ENCODE assay signal across 25 mouse cellular contexts in genomic region chr10:67021494-67021893, GRCm38 (mm10).
"Had no signal": no experiment of that assay in that cellular context is flagged by ENCODE, and none has a peak within 500 bp of the region (broad histone marks: within the 10 kb centered on the region; RNA-seq: fewer than 3 reads in every experiment).

No protein-coding gene starts in this region.

- ATAC-seq: intestine, postnatal 0 days; midbrain, embryonic 15.5 days had no signal

- DNase-seq: kidney, adult 2 months; kidney, postnatal 25 days; layer of hippocampus, adult 9-11 months; liver, embryonic 13.5 days; lung, adult 18-20 months; lung, postnatal 10 days; lung, postnatal 36 days; right cerebral cortex, adult 18-20 months; right cerebral cortex, postnatal 14 days; right cerebral cortex, postnatal 4 days; thymus, adult 2 months; thymus, postnatal 14 days; thymus, postnatal 4 days had no signal

- H3K4me3 ChIP-seq: layer of hippocampus, adult 2 months; limb, embryonic 10.5 days; limb, embryonic 13.5 days; liver, embryonic 13.5 days; lung, embryonic 15.5 days; megakaryocyte, embryonic 14.5 days; midbrain, embryonic 10.5 days; midbrain, embryonic 15.5 days; neural tube, embryonic 12.5 days; neural tube, embryonic 15.5 days had no signal

- H3K9me3 ChIP-seq: limb, embryonic 10.5 days; limb, embryonic 13.5 days; liver, embryonic 13.5 days; lung, embryonic 15.5 days; megakaryocyte, embryonic 14.5 days; midbrain, embryonic 10.5 days; midbrain, embryonic 15.5 days; neural tube, embryonic 12.5 days; neural tube, embryonic 15.5 days had no signal

- H3K27ac ChIP-seq: kidney, postnatal 0 days; layer of hippocampus, adult 2 months; limb, embryonic 10.5 days; limb, embryonic 13.5 days; liver, embryonic 13.5 days; lung, embryonic 15.5 days; midbrain, embryonic 10.5 days; midbrain, embryonic 15.5 days; neural tube, embryonic 12.5 days; neural tube, embryonic 15.5 days; stomach, postnatal 0 days had no signal

- H3K27me3 ChIP-seq: limb, embryonic 13.5 days; liver, embryonic 13.5 days; lung, embryonic 15.5 days; megakaryocyte, embryonic 14.5 days; midbrain, embryonic 15.5 days; neural tube, embryonic 12.5 days; neural tube, embryonic 15.5 days had no signal

- H3K9ac ChIP-seq: limb, embryonic 13.5 days; liver, embryonic 13.5 days; lung, embryonic 15.5 days; midbrain, embryonic 15.5 days; neural tube, embryonic 12.5 days; neural tube, embryonic 15.5 days had no signal

- H3K4me2 ChIP-seq: limb, embryonic 13.5 days; liver, embryonic 13.5 days; lung, embryonic 15.5 days; midbrain, embryonic 15.5 days; neural tube, embryonic 12.5 days; neural tube, embryonic 15.5 days had no signal

- H3K36me3 ChIP-seq: lung, embryonic 15.5 days; midbrain, embryonic 15.5 days had no signal
